16 mouse cellular contexts compared by ENCODE assay signal in genomic region chr9:20682389-20682722, GRCm38 (mm10). TPM values are rescaled to one million over a fixed set of nuclear protein-coding genes. Genes with fewer than 3 reads are reported as not detected.
A peak's percentile ranks its signal among the peaks of the same experiment; 100 is the strongest.
DNase-seq lines count a peak whose midpoint lies in the region; ATAC-seq and TF ChIP-seq lines count a peak whose summit lies in the region.
"Had no signal": no experiment of that assay in that cellular context is flagged by ENCODE, and none has a peak within 500 bp of the region (broad histone marks: within the 10 kb centered on the region; RNA-seq: fewer than 3 reads in every experiment).

No protein-coding gene starts in this region.

- peaks cover 4% of the 10 kb centered on the region; the same call in 1 of the 2 replicates for H3K9me3 ChIP-seq in forebrain, embryonic 10.5 days
- H3K9me3 ChIP-seq in forebrain, postnatal 0 days (ENCODE audit: low read length), result no peaks in the 10 kb centered on the region
- H3K9me3 ChIP-seq in midbrain, embryonic 11.5 days (ENCODE audit: control insufficient read depth, low read length), result no peaks in the 10 kb centered on the region
- no peaks in the 10 kb centered on the region for H3K9me3 ChIP-seq in midbrain, postnatal 0 days (ENCODE audit: low read length)
- no peaks in the 10 kb centered on the region for H3K9me3 ChIP-seq in forebrain, embryonic 16.5 days (ENCODE audit: control insufficient read depth, low read length)
- H3K9me3 ChIP-seq: liver, embryonic 13.5 days had no signal

- peaks cover 48% of the 10 kb centered on the region for H3K27me3 ChIP-seq in forebrain, embryonic 10.5 days (ENCODE audit: poor library complexity, severe bottlenecking)
- no peaks in the 10 kb centered on the region for H3K27me3 ChIP-seq in forebrain, postnatal 0 days (ENCODE audit: insufficient read depth, low read length)
- H3K27me3 ChIP-seq in midbrain, embryonic 11.5 days (ENCODE audit: control insufficient read depth, insufficient read depth, low read length), result no peaks in the 10 kb centered on the region
- H3K27me3 ChIP-seq in midbrain, postnatal 0 days (ENCODE audit: insufficient read depth, low read length), result no peaks in the 10 kb centered on the region
- H3K27me3 ChIP-seq in forebrain, embryonic 16.5 days (replicated peaks; ENCODE audit: control insufficient read depth, insufficient read depth, low read length), result no peaks in the 10 kb centered on the region
- H3K27me3 ChIP-seq in thymus, adult 2 months (ENCODE audit: control insufficient read depth, insufficient read depth, low read length), result no peaks in the 10 kb centered on the region
- H3K27me3 ChIP-seq: liver, embryonic 13.5 days had no signal

- 32% methylated on average over 2 of the region's 2 CpGs for WGBS in forebrain, embryonic 10.5 days
- WGBS in forebrain, postnatal 0 days, result 16% methylated on average over 2 of the region's 2 CpGs
- WGBS in midbrain, embryonic 11.5 days, result 38% methylated on average over 2 of the region's 2 CpGs
- WGBS in midbrain, postnatal 0 days, result 29% methylated on average over 2 of the region's 2 CpGs
- WGBS in forebrain, embryonic 16.5 days, result 18% methylated on average over 2 of the region's 2 CpGs
- 79% methylated on average over 2 of the region's 2 CpGs for WGBS in thymus, adult 2 months

- no peak for ATAC-seq in forebrain, postnatal 0 days
- ATAC-seq in midbrain, embryonic 11.5 days (ENCODE audit: low FRiP score), result no peak
- ATAC-seq in midbrain, postnatal 0 days (ENCODE audit: low FRiP score), result no peak
- peak; percentile 43; the same call in 1 of the 2 replicates for ATAC-seq in forebrain, embryonic 16.5 days
- ATAC-seq: activated CD4-positive, CD25-positive, alpha-beta regulatory T cell, adult 4 months; inflammation-experienced regulatory T-cells, adult 6 months had no signal

- no peak for TF ChIP-seq CTCF in forebrain, postnatal 0 days (IDR thresholded peaks at IDR 0.05; ENCODE audit: low read depth)
- TF ChIP-seq CTCF in midbrain, postnatal 0 days (IDR thresholded peaks at IDR 0.05), result no peak
- TF ChIP-seq CTCF in thymus, adult 2 months (IDR thresholded peaks at IDR 0.05; ENCODE audit: borderline replicate concordance, control insufficient read depth, extremely low read depth, insufficient read depth, low read length, poor library complexity), result no peak

- no peak overlapping the region for H3K4me2 ChIP-seq in forebrain, postnatal 0 days (ENCODE audit: low read depth)
- no peak overlapping the region for H3K4me2 ChIP-seq in midbrain, embryonic 11.5 days
- no peak overlapping the region for H3K4me2 ChIP-seq in midbrain, postnatal 0 days (ENCODE audit: low read depth, low read length, poor library complexity, severe bottlenecking)
- H3K4me2 ChIP-seq in forebrain, embryonic 16.5 days (ENCODE audit: low read length), result no peak overlapping the region
- H3K4me2 ChIP-seq: liver, embryonic 13.5 days had no signal

- peaks cover 38% of the 10 kb centered on the region for H3K4me1 ChIP-seq in forebrain, embryonic 10.5 days
- H3K4me1 ChIP-seq in forebrain, postnatal 0 days (ENCODE audit: insufficient read depth), result no peaks in the 10 kb centered on the region
- H3K4me1 ChIP-seq in midbrain, embryonic 11.5 days (ENCODE audit: control insufficient read depth, insufficient read depth, low read length), result no peaks in the 10 kb centered on the region
- no peaks in the 10 kb centered on the region for H3K4me1 ChIP-seq in midbrain, postnatal 0 days (ENCODE audit: insufficient read depth, low read length)
- H3K4me1 ChIP-seq in forebrain, embryonic 16.5 days (replicated peaks; ENCODE audit: control insufficient read depth, insufficient read depth, low read length), result peaks cover 17% of the 10 kb centered on the region
- no peaks in the 10 kb centered on the region for H3K4me1 ChIP-seq in thymus, adult 2 months (replicated peaks; ENCODE audit: control insufficient read depth, insufficient read depth, low read length)
- H3K4me1 ChIP-seq: liver, embryonic 13.5 days had no signal

- peak overlapping the region; percentile 22; the same call in 1 of the 2 replicates for H3K27ac ChIP-seq in forebrain, embryonic 10.5 days
- no peak overlapping the region; the same call in 1 of the 2 replicates for H3K27ac ChIP-seq in forebrain, postnatal 0 days (ENCODE audit: low read depth, low read length)
- peak overlapping the region; percentile 50; the same call in 1 of the 2 replicates for H3K27ac ChIP-seq in midbrain, embryonic 11.5 days (ENCODE audit: low read depth, low read length)
- H3K27ac ChIP-seq in midbrain, postnatal 0 days (ENCODE audit: low read depth, low read length), result no peak overlapping the region
- peak overlapping the region; percentile 63 for H3K27ac ChIP-seq in forebrain, embryonic 16.5 days (ENCODE audit: low read length)
- H3K27ac ChIP-seq in thymus, adult 2 months (ENCODE audit: control insufficient read depth, insufficient read depth, low read length), result no peak overlapping the region
- H3K27ac ChIP-seq: liver, embryonic 13.5 days had no signal

- no peak overlapping the region for H3K4me3 ChIP-seq in forebrain, embryonic 10.5 days
- no peak overlapping the region for H3K4me3 ChIP-seq in forebrain, postnatal 0 days (ENCODE audit: low read depth, low read length)
- no peak overlapping the region for H3K4me3 ChIP-seq in midbrain, embryonic 11.5 days (ENCODE audit: low read depth, low read length)
- H3K4me3 ChIP-seq in midbrain, postnatal 0 days (ENCODE audit: low read depth, low read length), result no peak overlapping the region
- no peak overlapping the region for H3K4me3 ChIP-seq in forebrain, embryonic 16.5 days (replicated peaks; ENCODE audit: low read length)
- no peak overlapping the region for H3K4me3 ChIP-seq in thymus, adult 2 months (ENCODE audit: control insufficient read depth, insufficient read depth, low read length)
- H3K4me3 ChIP-seq: liver, embryonic 13.5 days; megakaryocyte, embryonic 14.5 days had no signal

- no peak for DNase-seq in forebrain, embryonic 10.5 days (ENCODE audit: extremely low spot score, low spot score)
- no peak for DNase-seq in forebrain, postnatal 0 days
- no peak for DNase-seq in midbrain, embryonic 11.5 days (ENCODE audit: low spot score, missing footprints)
- DNase-seq in midbrain, postnatal 0 days (ENCODE audit: low spot score), result no peak
- DNase-seq in thymus, postnatal 4 days, result no peak
- DNase-seq in urinary bladder, adult 18-20 months (ENCODE audit: low spot score in 2 of 2), result no peak
- no peak for DNase-seq in thymus, adult 2 months
- DNase-seq: adrenal gland, postnatal 36 days; cerebellum, postnatal 14 days; heart, adult 18-20 months; liver, embryonic 13.5 days; thymus, adult 18-20 months had no signal

- no peaks in the 10 kb centered on the region for H3K36me3 ChIP-seq in forebrain, embryonic 10.5 days (replicated peaks)
- no peaks in the 10 kb centered on the region for H3K36me3 ChIP-seq in forebrain, postnatal 0 days (ENCODE audit: insufficient read depth)
- no peaks in the 10 kb centered on the region for H3K36me3 ChIP-seq in midbrain, embryonic 11.5 days (ENCODE audit: control insufficient read depth, insufficient read depth, low read length)
- no peaks in the 10 kb centered on the region for H3K36me3 ChIP-seq in midbrain, postnatal 0 days (ENCODE audit: insufficient read depth, low read length)
- no peaks in the 10 kb centered on the region for H3K36me3 ChIP-seq in forebrain, embryonic 16.5 days (ENCODE audit: control insufficient read depth, insufficient read depth)
- H3K36me3 ChIP-seq in thymus, adult 2 months (ENCODE audit: control insufficient read depth, insufficient read depth, low read length), result no peaks in the 10 kb centered on the region
- H3K36me3 ChIP-seq: liver, embryonic 13.5 days had no signal

- TF ChIP-seq POLR2A in thymus, adult 2 months (IDR thresholded peaks at IDR 0.05; ENCODE audit: control insufficient read depth, extremely low read depth, insufficient read depth, low read length, poor library complexity), result no peak

- H3K9ac ChIP-seq in forebrain, postnatal 0 days, result no peak overlapping the region
- no peak overlapping the region for H3K9ac ChIP-seq in midbrain, embryonic 11.5 days (ENCODE audit: low read length)
- H3K9ac ChIP-seq in midbrain, postnatal 0 days (replicated peaks; ENCODE audit: low read length, poor library complexity, severe bottlenecking), result no peak overlapping the region
- no peak overlapping the region for H3K9ac ChIP-seq in forebrain, embryonic 16.5 days (replicated peaks; ENCODE audit: low read depth, low read length)
- H3K9ac ChIP-seq: liver, embryonic 13.5 days had no signal

RNA-seq across cellular contexts. Expression of gene Pin1, which starts 30.5 kb away (rescaled TPM):
- 86.3 and 86.4 TPM in 2 replicates for polyA plus RNA-seq in forebrain, embryonic 10.5 days (2016; fragmentation: Nextera tagmentation; extraction: Ambion mirVana)
- 38.8 and 46.6 TPM in 2 replicates for total RNA-seq in forebrain, postnatal 0 days (2014; rRNA removed)
- 62.0 and 76.0 TPM in 2 replicates for polyA plus RNA-seq in forebrain, postnatal 0 days (2015; fragmentation: Nextera tagmentation; extraction: Ambion mirVana)
- 60.8 and 64.6 TPM in 2 replicates for polyA plus RNA-seq in midbrain, embryonic 11.5 days (2014; fragmentation: Nextera tagmentation; extraction: Ambion mirVana)
- 31.9 and 32.0 TPM in 2 replicates for total RNA-seq in midbrain, postnatal 0 days (2014; rRNA removed)
- 60.3 and 67.1 TPM in 2 replicates for polyA plus RNA-seq in midbrain, postnatal 0 days (2015; fragmentation: Nextera tagmentation; extraction: Ambion mirVana)
- polyA plus RNA-seq in forebrain, embryonic 16.5 days (2015; fragmentation: Nextera tagmentation; extraction: Ambion mirVana), result 58.9 and 63.2 TPM in 2 replicates
- 36.8 and 37.2 TPM in 2 replicates for polyA plus RNA-seq in thymus, adult 2 months (2012; rRNA removed)

RNA-seq across cellular contexts. Expression of gene Fbxl12, which starts 37.8 kb away (rescaled TPM):
- 18.4 and 19.0 TPM in 2 replicates for polyA plus RNA-seq in forebrain, embryonic 10.5 days (2016; fragmentation: Nextera tagmentation; extraction: Ambion mirVana)
- total RNA-seq in forebrain, postnatal 0 days (2014; rRNA removed), result 15.6 and 18.7 TPM in 2 replicates
- polyA plus RNA-seq in forebrain, postnatal 0 days (2015; fragmentation: Nextera tagmentation; extraction: Ambion mirVana), result 12.5 and 13.4 TPM in 2 replicates
- 10.5 and 12.0 TPM in 2 replicates for polyA plus RNA-seq in midbrain, embryonic 11.5 days (2014; fragmentation: Nextera tagmentation; extraction: Ambion mirVana)
- 17.6 and 25.3 TPM in 2 replicates for total RNA-seq in midbrain, postnatal 0 days (2014; rRNA removed)
- 12.9 and 13.6 TPM in 2 replicates for polyA plus RNA-seq in midbrain, postnatal 0 days (2015; fragmentation: Nextera tagmentation; extraction: Ambion mirVana)
- polyA plus RNA-seq in forebrain, embryonic 16.5 days (2015; fragmentation: Nextera tagmentation; extraction: Ambion mirVana), result 15.0 and 16.2 TPM in 2 replicates
- 560 and 583 TPM in 2 replicates for polyA plus RNA-seq in thymus, adult 2 months (2012; rRNA removed)

RNA-seq across cellular contexts. Expression of gene Ubl5, which starts 39.7 kb away (rescaled TPM):
- polyA plus RNA-seq in forebrain, embryonic 10.5 days (2016; fragmentation: Nextera tagmentation; extraction: Ambion mirVana), result 356 and 383 TPM in 2 replicates
- total RNA-seq in forebrain, postnatal 0 days (2014; rRNA removed), result 166 and 215 TPM in 2 replicates
- polyA plus RNA-seq in forebrain, postnatal 0 days (2015; fragmentation: Nextera tagmentation; extraction: Ambion mirVana), result 533 and 690 TPM in 2 replicates
- polyA plus RNA-seq in midbrain, embryonic 11.5 days (2014; fragmentation: Nextera tagmentation; extraction: Ambion mirVana), result 459 TPM in 2 replicates
- total RNA-seq in midbrain, postnatal 0 days (2014; rRNA removed), result 213 and 253 TPM in 2 replicates
- 498 and 531 TPM in 2 replicates for polyA plus RNA-seq in midbrain, postnatal 0 days (2015; fragmentation: Nextera tagmentation; extraction: Ambion mirVana)
- polyA plus RNA-seq in forebrain, embryonic 16.5 days (2015; fragmentation: Nextera tagmentation; extraction: Ambion mirVana), result 467 and 469 TPM in 2 replicates
- polyA plus RNA-seq in thymus, adult 2 months (2012; rRNA removed), result 189 and 207 TPM in 2 replicates

Comparison
In these comparisons a context has a peak if more than half of its experiments do, and no peak if none do; other contexts are left out.
1. H3K27ac ChIP-seq: peak in forebrain, embryonic 10.5 days (single experiment), midbrain, embryonic 11.5 days (single experiment) and forebrain, embryonic 16.5 days (single experiment); none in forebrain, postnatal 0 days (single experiment), midbrain, postnatal 0 days (single experiment) and thymus, adult 2 months (single experiment).
2. RNA of gene Fbxl12, which starts 37.8 kb away (polyA plus RNA-seq): 560 to 583 TPM in thymus, adult 2 months; 18.4 to 19.0 TPM in forebrain, embryonic 10.5 days, 15.0 to 16.2 TPM in forebrain, embryonic 16.5 days, 12.9 to 13.6 TPM in midbrain, postnatal 0 days, 12.5 to 13.4 TPM in forebrain, postnatal 0 days and 10.5 to 12.0 TPM in midbrain, embryonic 11.5 days; every median in the first group is over 10 times any median in the second.